Mouse (Mus musculus): Measurements from ENCODE around the gene Lrmp.
"Not testable (repeated sequence)": the region's sequence is repeated elsewhere in the genome, so short reads cannot be mapped to it uniquely, and the experiment has no call there.

The Lrmp gene

DNA sequence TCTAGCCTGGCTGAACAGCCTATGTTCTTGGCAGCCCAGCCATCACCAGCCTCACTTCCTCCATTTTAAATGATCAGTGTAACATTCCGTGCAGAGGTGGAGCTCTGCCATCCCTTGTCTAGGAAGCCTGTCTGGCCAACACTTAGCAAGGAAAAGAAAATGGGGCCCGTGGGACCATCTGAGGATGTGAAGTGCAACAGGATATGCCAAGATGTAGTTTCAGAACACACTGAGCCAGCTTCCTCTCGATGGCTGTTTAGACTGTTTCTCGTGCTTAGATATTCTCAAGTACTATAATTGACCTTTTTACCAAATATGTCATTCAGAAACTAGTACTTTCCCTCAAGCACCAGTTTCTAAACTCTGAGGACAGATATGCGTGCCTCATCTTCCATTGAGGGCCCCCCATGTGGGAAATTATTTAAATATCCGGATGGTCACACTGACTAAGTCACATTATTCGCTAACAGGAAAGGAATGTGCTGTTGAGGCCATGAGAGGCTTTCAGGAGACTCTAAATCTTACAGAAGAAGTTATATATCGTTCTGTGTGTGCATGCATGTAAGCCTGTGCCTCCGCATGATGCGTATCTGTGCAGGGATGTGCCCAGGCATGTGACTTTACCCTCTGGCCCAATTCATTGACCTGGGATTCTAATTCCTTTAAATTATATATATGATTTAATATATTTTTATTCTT is 11.1 kb upstream of the Lrmp start:
- no peak for DNase-seq (ENCODE audit: low spot score)

DNA sequence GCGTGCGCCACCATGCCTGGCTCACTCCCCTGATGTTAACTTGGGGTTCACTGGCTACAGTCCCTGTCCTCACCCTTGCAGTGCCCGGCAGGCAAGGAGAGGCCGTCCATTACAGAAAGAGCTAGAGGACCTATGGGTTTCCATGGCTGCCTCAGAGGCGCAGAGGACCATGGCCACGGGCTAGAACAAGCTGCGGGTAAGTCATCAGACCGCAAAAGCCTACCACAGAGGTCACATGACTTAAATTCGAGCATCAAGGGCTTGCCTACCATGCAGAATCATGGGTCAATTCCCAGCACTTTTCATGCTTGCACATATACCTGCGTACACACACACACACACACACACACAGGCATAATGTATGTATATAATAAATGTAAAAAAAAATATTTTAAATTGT is 10.0 kb upstream of the Lrmp start:
- no peak for DNase-seq (ENCODE audit: low spot score)

DNA sequence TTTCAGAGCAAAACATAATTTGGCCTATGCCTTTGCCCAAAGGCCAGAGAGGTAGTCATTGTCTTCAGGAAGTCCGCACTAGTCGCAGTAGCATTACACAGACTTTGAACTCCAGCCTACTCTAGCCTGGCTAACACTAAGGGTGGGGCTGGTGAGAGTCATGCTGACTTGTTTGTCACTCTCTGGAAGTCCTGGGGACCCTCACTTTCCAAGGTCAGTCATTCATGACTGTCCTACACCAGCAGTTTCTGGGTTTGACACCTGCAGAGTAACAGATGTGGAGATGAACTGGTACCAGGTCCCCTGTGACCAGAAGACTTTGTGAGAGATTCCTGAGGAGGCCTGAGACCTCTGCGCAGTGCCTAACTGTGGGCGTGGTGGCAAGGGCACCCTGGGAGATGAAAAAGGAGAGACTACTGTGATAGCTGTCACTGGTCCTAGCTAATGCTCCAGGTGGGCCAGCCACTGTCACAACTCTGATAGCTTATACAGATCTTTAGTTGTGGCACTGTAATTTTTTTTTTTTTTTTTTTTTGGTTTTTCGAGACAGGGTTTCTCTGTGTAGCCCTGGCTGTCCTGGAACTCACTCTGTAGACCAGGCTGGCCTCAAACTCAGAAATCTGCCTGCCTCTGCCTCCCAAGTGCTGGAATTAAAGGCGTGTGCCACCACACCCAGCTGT is 9.2 kb upstream of the Lrmp start:
- DNase-seq (ENCODE audit: low spot score), result no peak

DNA sequence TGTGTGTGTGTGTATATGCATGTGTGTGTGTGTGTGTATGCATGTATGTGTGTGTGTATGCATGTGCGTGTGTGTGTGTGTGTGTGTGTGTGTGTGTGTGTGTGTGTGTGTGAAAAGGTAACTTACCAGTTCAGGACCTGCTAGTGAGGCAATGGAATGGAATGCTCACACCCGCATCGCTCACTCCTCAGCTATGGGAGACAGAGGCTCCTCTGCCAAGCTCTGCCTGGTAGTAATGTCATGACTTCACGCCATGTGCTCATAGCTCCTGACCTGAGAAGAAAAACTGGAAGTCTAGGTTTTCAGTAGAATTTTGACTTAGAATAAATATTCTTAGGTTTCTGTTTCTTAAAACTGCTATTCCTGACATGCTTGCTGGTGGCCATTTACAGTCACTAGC is 4.7 kb upstream of the Lrmp start:
- DNase-seq (ENCODE audit: low spot score), result no peak

DNA sequence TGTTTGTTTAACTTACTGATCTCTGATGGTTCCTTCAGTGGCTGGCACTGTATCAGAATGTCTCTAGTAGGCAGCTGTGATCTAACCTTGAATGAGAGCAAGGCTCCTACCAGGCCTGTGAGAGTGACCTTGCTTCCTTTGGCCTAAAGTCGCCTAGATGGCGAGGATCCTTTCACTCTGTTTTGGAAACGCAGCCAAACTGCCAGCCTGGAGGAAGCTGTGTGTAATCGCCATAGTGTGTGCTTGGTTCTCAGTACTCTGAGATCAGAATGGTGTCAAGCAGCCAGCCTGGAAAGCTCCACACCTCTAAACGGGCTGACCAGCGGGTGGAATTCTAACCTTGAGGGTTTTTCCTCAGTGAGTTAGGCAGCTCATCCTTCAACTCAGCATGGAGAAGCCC is 2.6 kb upstream of the Lrmp start:
- no peak for DNase-seq (ENCODE audit: low spot score)

DNA sequence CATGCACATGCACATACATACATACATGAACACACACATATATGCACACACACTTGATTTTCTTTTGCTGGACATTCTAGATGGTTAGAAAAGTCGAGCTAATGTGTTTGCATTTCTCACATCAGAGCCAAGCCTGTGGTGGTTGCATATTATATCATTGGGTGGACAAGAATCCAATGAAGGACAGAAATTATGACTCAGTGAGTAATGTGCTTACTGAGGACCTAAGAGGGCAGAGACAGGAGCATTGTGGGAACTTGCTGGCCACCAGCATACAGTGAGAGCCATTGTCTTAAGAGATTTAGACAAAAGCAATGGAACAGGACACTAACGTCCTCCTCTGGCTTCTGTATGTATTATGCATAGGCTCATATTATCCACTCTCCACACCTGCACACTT is 892 bp upstream of the Lrmp start:
- DNase-seq (ENCODE audit: low spot score), result no peak

DNA sequence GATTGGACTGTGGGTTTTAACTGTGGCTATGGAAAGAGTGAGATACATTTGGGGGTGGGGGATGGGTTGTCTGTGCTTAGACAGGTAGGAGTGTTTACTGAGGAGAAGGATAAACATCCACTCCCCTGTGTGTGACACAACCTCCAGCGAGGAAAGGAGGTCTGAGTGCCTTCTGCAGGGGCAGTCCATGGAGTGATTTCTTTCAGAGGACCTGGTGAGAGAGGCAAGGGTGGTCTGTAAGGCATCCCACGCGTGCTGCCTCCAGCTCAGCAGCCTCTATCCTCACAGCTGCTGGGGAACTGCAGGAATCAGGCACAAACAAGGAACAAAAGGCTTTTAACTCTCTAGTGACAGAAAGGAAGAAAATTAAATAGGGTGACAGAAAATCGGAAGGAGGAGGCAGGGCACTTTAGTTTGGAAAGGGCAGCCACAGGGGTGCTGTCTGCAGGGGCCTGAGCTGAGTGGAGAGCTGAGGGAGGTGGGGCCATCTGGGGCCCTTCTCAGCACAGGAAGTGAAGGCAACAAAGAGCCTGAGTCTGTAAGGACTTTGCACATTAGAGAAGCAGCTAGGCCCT is 732 bp downstream of the Lrmp start:
- DNase-seq (ENCODE audit: low spot score), result no peak

DNA sequence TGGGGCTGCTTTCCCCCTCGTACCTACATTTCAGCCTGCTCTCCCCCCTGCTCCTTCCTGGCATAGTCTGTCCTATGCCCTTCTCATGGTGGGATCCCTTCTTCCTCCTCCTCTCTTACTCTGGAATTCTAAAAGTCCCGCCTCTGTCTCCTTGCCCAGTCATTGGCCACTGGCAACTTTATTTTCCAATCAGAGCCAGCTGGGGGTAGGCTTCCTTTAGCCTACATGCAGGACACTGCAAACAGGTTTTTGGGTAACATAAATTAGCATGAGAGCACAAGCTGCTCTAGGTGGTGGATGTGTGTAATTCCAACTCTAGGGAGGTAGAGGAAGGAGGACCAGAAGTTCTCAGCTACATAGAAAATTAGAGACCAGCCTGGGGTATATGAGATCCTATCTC is 4.6 kb downstream of the Lrmp start:
- no peak for DNase-seq (ENCODE audit: low spot score)

DNA sequence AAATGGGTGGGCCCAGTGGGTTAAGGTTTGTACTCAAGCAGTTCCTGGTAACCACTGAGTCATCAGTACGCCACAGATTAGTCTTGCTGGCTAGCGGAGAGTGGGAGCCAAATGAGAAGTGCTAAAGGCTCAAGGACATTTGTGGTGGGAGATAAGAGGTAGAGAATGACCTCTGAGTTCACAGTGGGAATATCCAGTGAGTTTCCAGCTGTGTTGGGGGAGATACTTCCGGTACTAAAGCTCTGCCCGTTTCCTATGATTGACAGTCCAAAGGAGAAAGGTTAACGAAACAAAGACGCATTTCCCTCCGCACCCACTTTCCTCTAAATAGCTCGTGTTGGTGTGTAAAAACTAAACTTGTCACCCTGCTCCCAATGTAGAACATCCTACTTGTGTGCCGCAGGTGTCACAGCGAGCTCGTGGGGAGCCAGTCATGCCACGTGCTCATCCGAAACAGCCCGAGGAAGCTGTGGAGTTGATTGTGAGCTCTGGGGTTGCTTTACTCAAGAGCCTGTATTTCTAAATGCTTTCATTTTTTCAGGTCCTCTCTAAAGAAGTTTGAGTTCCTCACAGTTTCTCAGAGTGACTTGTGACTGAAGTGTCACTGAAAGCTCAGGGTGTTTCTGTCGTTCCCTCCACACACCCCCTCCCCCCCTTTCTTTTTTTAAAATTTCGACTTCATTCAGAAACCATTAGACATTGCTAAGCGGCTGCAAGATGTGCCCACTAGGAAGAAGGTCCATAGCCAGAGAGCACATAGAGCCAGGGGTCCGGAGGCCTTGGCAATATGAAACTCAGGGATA is 5.5 kb downstream of the Lrmp start:
- no peak for DNase-seq (ENCODE audit: low spot score)

DNA sequence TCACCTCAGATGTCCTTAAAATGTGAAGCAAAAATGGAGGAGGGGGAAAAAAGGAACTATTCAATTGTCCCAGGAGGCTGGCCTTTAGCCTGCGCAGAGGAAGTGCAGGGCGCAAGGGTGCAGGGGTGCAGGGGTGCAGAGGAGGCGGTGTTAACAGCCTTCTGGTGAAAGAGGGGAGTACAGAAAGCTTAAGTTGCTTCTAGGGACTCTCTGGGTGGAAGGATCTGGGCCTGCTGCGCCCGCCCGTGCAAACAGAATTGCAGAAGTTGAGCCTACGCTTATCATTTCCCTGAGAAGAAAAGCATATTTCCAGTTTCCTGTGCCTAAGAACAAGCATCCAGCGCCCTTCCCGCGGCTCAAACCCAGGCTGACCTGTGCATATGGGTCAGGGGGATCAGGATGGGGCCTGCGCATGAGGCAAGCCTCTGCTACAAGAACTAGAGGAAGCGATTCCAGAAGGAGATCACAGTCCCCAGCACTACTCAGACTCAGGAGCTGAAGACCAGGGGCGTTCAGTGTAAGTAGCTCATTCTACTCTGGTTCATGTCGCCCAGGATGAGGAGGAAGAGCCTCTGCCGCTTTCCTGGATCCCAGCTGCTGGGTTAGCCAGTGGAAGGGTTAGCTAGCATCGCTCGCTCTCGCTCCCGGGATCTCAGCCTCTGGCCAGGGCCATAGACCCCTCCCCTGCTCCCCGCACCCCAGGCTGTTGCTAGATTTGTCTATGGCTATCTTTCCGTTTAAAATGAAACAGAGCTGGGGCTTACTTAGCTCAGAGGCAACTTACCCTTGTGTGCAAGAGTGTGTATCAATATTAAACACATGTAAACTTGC is 6.4 kb downstream of the Lrmp start:
- no peak for DNase-seq (ENCODE audit: low spot score)

DNA sequence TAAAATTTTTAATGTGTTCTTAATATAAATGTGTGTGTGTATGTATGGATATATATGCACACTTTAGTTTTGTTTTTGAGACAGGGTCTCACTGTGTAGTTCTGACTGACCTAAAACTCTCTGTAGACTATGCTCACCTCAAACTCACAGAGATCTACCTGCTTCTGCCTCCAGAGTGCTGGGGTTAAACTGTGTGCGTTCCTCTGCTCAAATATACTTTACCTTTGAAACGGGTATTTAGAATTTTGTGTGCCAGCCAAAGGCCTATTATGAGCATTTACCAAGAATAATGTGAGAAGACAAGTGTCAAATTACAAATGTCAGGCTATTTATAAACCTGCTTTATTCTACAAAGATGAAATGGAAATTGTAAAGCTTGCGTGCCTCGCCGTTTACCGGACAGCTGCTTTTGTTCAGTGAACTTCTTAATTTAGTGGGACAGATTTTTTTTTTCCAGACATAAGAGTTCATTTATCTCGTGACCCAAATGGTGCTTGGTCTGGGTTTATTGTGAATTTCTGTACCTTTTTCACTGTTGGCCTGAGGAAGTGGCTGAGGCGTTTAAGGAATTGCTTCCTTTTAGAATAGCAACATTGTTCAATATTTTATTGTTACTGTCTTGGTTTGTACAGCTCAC is 7.1 kb downstream of the Lrmp start:
- DNase-seq (ENCODE audit: low spot score), result no peak

DNA sequence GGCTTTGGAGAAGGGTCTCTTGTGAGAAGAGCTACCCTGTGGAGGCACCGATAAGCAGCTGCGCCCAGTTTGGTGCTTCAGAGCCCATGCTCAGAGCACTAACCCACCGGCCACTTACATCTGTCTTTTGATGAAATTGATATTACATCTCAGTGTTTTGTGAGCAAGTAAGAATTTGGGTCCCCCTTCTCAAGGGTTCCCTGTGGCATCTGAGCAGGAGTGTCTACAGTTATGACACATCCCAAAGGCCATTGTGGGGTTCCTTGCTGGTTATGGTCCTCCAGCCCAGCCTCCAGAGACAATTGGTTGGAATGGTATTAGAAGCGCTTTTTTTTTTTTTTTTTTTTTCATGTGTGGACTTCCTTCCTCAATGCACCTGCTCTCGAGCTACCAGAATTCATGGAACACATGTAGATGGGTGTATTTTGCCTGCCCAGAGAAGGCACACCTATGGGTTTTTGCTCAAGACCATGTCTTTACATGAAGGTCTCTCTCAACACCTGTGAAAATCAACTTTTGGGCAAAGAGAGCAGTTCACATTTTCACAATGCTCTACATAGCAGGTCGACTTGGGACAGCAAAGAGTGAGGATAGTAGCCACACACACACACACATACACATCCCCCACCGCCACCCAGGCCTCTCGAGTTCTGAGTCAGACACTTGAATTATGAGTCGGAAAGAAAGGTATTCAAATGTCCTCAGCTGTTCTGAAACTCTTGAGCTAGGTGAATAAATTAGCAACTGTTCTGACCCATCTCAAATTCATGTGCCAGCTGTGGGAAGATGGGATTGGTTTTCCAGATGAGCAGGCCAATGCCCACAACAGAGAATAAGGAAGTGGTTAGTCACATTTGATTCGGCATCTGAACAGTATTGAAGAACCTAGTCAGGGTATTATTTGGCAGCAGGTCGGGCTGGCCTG is 7.9 kb downstream of the Lrmp start:
- DNase-seq (ENCODE audit: low spot score), result no peak

DNA sequence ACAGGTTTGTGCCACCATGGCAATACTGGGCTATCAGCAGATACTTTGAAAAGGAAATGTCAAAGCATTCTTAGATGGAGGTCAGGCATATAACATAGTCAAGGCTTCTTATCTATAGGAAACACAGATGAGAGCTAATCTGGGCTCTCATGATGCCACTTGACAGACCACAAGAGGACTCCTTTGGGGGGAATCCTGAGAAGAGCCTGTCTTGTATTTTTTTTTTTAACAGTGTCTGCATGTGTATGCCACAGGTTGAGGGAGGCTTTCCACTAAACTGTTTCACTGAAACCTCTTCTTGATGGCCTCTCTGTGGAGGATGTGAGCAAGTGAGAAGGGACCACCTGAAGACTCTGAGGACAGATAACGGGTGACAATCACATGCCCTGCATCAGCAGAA is 9.2 kb downstream of the Lrmp start:
- DNase-seq (ENCODE audit: low spot score), result no peak

DNA sequence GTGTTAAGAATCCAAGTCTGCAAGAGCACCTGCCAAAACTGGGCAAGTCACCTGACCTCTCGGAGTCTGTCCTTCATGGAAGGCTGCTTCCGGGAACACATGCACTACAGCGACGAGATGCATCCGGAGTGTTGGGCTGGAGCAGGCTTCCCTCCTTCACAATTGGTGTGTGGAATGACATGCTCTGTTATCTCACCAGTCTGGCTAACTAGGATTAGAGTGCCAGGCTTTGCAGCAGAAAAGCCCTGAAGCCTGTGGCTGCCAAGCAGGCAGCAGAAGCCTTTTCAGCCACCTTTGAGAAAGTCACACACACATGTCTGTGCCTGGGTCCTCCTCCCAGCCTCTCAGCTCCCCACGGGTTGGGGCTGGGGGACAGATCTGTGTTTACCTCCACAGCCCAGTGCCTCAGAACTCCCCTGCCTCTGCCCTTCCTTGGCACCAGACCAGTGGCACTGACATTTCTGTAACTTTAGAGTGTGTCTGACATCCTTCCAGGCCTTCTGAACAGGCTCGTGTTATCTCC is 10.2 kb downstream of the Lrmp start:
- DNase-seq (ENCODE audit: low spot score), result no peak

DNA sequence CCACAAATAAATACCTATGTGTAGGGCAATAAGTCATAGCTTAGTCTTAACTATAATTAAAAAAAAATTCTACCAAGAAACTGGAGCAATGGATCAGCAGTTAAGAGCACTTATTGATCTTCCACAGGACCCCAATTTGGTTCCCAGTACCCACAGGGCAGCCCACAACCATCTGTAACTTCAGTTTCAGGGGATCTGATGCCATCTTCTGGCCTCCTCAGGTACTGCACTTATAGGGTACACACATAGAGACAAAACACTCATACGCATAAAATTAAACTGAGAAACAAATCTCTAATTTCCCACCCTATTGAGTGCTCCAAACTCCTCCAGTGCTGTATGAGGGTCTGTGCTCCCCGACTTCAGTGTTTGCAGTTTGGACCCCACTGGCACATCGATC is 12.2 kb downstream of the Lrmp start:
- DNase-seq (ENCODE audit: low spot score), result no peak

DNA sequence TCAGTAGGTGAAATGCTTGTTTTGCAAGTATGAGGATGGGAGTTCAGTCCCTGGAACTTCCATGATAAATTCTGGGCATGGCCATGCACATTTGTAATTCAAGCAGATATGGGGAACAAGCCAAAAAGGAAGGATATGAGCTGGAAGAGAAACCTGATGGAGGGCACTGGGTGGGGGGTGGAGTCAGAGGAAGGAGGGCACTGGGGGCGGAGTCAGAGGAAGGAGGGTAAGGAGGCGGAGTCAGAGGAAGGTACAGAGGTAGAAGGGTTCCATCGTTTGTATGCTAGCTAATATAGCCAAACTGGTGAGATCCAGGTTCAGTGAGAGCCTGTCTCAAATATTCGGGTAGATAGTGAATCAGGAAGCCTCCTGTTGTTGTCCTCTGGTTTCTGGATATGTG is 14.1 kb downstream of the Lrmp start:
- DNase-seq (ENCODE audit: low spot score), result no peak

DNA sequence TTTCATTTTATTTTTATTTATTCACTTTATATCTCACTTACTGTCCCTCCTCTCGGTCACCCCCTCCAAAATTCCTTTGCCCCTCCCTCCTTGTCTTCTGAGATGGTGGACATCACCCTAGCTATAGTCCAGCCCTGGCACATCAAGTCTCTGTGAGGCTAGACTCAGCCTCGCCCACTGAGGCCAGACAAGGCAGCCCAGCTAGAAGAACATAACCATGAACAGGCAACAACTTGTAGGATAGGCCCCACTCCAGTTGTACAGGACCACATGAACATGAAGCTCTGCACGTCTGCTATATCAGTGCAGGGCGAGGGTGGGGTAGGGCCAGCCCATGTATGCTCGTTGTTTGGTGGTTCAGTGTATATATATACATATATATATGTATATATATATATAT is 16.5 kb downstream of the Lrmp start:
- no peak for DNase-seq (ENCODE audit: low spot score)

DNA sequence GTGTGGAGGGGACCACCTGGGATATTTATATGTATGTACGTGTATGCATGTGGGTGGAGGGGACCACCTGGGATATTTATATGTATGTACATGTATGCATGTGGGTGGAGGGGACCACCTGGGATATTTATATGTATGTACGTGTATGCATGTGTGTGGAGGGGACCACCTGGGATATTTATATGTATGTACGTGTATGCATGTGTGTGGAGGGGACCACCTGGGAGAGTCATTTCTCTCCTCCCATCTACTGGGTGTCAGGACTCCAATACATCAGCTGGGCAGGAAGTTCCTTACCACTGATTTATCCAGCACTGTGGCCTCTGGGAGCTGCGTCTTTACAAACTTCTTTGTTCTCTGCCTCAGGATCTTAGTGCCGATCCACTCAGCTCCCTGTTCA is 17.5 kb downstream of the Lrmp start:
- not testable (repeated sequence) for DNase-seq (ENCODE audit: low spot score)

DNA sequence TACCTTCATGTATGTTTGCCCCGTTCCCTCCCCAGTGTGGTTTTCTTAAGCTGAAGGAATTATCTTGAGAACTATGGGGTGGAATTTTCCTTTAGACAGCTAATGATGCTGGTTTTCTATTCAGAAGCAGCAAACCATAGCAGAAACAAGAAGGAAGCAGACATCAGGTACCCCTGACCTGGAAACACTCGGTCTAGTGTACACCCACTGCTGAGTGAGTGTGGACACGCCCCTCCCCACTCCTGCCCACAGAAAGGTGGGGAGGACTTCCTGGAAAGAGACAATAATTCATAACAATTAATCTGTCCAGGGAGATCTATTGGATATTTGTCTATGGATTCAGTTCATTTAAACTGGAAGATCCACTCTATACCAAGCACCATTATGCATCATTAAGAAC is 19.8 kb downstream of the Lrmp start:
- no peak for DNase-seq (ENCODE audit: low spot score)

DNA sequence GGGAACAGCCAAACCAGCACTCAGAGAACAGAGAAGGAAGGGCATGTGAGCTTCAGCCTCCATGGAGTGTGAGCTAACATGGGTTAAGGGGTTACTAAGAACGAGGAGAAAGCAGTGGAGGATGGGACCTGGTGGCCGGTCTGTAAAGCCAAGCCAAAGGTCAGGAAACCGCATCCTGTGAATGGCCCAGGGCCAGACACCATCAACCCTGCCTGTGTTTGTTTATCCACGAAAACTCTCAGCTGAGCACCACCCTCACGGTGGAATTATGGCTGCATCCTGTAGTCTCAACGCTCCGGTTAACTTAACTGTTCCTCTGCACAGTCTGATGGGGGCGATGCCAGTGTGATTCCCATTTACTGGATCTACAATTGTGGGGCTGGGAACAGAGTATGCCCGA is 20.4 kb downstream of the Lrmp start:
- no peak for DNase-seq (ENCODE audit: low spot score)

Data from urinary bladder, postnatal 25 days (tissue).